Mouse (Mus musculus) gonadal fat pad, adult 2 months (tissue): Measurements from ENCODE around the gene Phyhipl. TPM values are rescaled to one million over a fixed set of nuclear protein-coding genes. Genes with fewer than 3 reads are reported as not detected.

Experiments used
- DNase-seq: peaks from one replicate; pipeline ENCODE4 v3.0.0-alpha.2; 2012; ENCODE audit warnings: low read depth
- polyA plus RNA-seq: library from polyadenylated mRNA; depleted of rRNA; stranded (reverse); fragments of >200 nt; gene quantifications from 2 replicates; pipeline ENCODE4 v1.2.3, GENCODE M21; 2012; rRNA removed

Phyhipl gene
- polyA plus RNA-seq, 1 experiment = 0.51 TPM

GRCm38 (mm10) chr10:70533301-70533781 lies 122.4 kb downstream of the Phyhipl start:
- no peak for DNase-seq

GRCm38 (mm10) chr10:70532249-70532648 lies 123.5 kb downstream of the Phyhipl start:
- DNase-seq = no peak

GRCm38 (mm10) chr10:70530185-70530823 lies 125.5 kb downstream of the Phyhipl start:
- no peak for DNase-seq

- DNase-seq = no peak
Measured at GRCm38 (mm10) chr10:70521379-70521778, 134.4 kb downstream of the Phyhipl start.

- no peak for DNase-seq
Measured at GRCm38 (mm10) chr10:70520143-70521131, 135.3 kb downstream of the Phyhipl start.

GRCm38 (mm10) chr10:70519640-70520099 lies 136.1 kb downstream of the Phyhipl start:
- DNase-seq = no peak

GRCm38 (mm10) chr10:70516661-70517060 lies 139.1 kb downstream of the Phyhipl start:
- DNase-seq = no peak

GRCm38 (mm10) chr10:70514848-70515247 lies 140.9 kb downstream of the Phyhipl start:
- DNase-seq = no peak

- no peak for DNase-seq
Measured at GRCm38 (mm10) chr10:70507880-70508279, 147.9 kb downstream of the Phyhipl start.

Other genes starting within 250 kb of the Phyhipl start
- 2.2 and 3.9 TPM in 2 replicates for gene Fam13c, start 215.5 kb downstream of the Phyhipl start, polyA plus RNA-seq